Mouse (Mus musculus) limb, embryonic 14.5 days (tissue): ENCODE measurements around the gene Rsph6a. TPM values are rescaled to one million over a fixed set of nuclear protein-coding genes. Genes with fewer than 3 reads are reported as not detected.

Experiments used
- ATAC-seq: fragments of 200-750 bp; cut with Nextera tagmentation; 2 replicates; pipeline ENCODE4 v1.8.0; 2017; ENCODE audit warnings: low read depth, moderate number of reproducible peaks, moderate TSS enrichment; ENCODE audit not compliant: low FRiP score
- DNase-seq: peaks from one replicate; pipeline ENCODE4 v3.0.0-alpha.2; 2015; ENCODE audit warnings: low spot score
- H3K27ac ChIP-seq: fragments of 300-500 bp; sonication (generic); replicated peaks from 2 replicates; pipeline ENCODE4 v1.5.1; 2014; ENCODE audit warnings: low read depth, mild to moderate bottlenecking, low read length, moderate library complexity, mixed read lengths
- H3K27me3 ChIP-seq: fragments of 300-500 bp; sonication (generic); 2 replicates; pipeline ENCODE4 v1.6.1; 2014; ENCODE audit warnings: low read length, mixed read lengths; ENCODE audit not compliant: control insufficient read depth, insufficient read depth
- H3K36me3 ChIP-seq: fragments of 300-500 bp; sonication (generic); 2 replicates; pipeline ENCODE4 v1.6.1; 2014; ENCODE audit warnings: mild to moderate bottlenecking, low read length, moderate library complexity, mixed read lengths; ENCODE audit not compliant: control insufficient read depth, insufficient read depth
- H3K4me1 ChIP-seq: fragments of 300-500 bp; sonication (generic); 2 replicates; pipeline ENCODE4 v1.6.1; 2014; ENCODE audit warnings: antibody characterized with exemption, low read length, mixed read lengths; ENCODE audit not compliant: control insufficient read depth, insufficient read depth
- H3K4me2 ChIP-seq: fragments of 300-500 bp; sonication (generic); replicated peaks from 2 replicates; pipeline ENCODE4 v1.6.1; 2014; ENCODE audit warnings: low read depth, mild to moderate bottlenecking, low read length, moderate library complexity; ENCODE audit not compliant: severe bottlenecking
- H3K4me3 ChIP-seq: fragments of 300-500 bp; sonication (generic); replicated peaks from 2 replicates; pipeline ENCODE4 v1.5.1; 2014; ENCODE audit warnings: low read length
- H3K9ac ChIP-seq: fragments of 300-500 bp; sonication (generic); 2 replicates; pipeline ENCODE4 v1.6.1; 2014; ENCODE audit warnings: mild to moderate bottlenecking, low read depth, low read length, moderate library complexity; ENCODE audit not compliant: severe bottlenecking
- H3K9me3 ChIP-seq: fragments of 300-500 bp; sonication (generic); 2 replicates; pipeline ENCODE4 v1.6.1; 2016; ENCODE audit warnings: low read length; ENCODE audit not compliant: control insufficient read depth
- POLR2A ChIP-seq: fragments of 200-500 bp; IDR thresholded peaks from 2 replicates; pipeline ENCODE4 v1.8.0; 2012; ENCODE audit warnings: inconsistent platforms, mild to moderate bottlenecking, moderate library complexity, borderline replicate concordance; ENCODE audit not compliant: insufficient read depth, insufficient read length; ENCODE audit errors: extremely low read depth
- WGBS: fragments of 180-500 bp; shearing (Covaris S2); extraction: QIAGEN DNeasy Blood & Tissue Kit; methylation state at CpG from one replicate; pipeline ENCODE4 v1.1.7; 2014; 5-methylcytosine and 5-hydroxymethylcytosine counted together
- polyA plus RNA-seq, 2 experiments: library from polyadenylated mRNA; depleted of rRNA in 1 of 2; stranded (reverse) in 1 of 2; unstranded in 1 of 2; fragments of >200 nt; fragmentation: Nextera tagmentation in 1 of 2; extraction: Ambion mirVana in 1 of 2; gene quantifications; 2 replicates each; pipeline versions ENCODE4 v1.2.1 to v1.2.3; 2012 to 2014

Gene Rsph6a
- polyA plus RNA-seq, 2 experiments, result 0.04 TPM; not detected in 1

DNA sequence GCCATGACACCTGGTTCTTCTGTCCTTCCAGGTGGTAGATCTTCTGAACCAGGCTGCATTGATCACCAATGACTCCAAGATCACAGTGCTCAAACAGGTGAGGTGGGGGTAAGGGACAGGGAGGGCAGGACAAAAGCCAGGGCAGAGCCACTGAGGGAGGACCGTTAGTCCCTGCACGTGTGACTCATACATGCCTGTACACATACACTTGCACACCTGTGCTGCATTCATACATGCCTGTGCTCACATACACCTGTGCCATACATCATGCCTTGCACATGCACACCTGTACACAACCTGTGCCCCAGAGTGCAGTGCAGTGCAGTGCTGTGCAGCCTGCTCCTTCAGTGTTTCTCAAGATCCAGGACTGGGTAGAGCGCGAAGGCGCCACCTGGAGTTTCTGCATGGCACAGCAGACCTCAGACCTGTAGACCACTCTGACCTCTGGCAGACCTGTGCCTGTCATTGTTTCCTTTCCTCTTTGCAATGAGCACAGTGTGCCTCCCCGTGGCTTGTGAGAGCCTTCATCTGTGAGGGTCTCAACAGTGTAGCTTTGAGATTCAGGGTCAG, 25.3 kb upstream of the Rsph6a start:
- TF ChIP-seq POLR2A, result no peak
- ATAC-seq (peak; percentile 31; the same call in 1 of the 2 replicates), DNase-seq (peak; percentile 37)
- no peak overlapping the region for H3K4me3 ChIP-seq
- no peak overlapping the region for H3K4me2 ChIP-seq
- H3K36me3 ChIP-seq, result peaks cover 54% of the 10 kb centered on the region
- WGBS, result 52% methylated on average over 6 of the region's 6 CpGs
- no peaks in the 10 kb centered on the region for H3K9me3 ChIP-seq
- H3K27me3 ChIP-seq, result no peaks in the 10 kb centered on the region
- peaks cover 9% of the 10 kb centered on the region; the same call in 1 of the 2 replicates for H3K4me1 ChIP-seq
- H3K27ac ChIP-seq, result no peak overlapping the region
- no peak overlapping the region for H3K9ac ChIP-seq

DNA sequence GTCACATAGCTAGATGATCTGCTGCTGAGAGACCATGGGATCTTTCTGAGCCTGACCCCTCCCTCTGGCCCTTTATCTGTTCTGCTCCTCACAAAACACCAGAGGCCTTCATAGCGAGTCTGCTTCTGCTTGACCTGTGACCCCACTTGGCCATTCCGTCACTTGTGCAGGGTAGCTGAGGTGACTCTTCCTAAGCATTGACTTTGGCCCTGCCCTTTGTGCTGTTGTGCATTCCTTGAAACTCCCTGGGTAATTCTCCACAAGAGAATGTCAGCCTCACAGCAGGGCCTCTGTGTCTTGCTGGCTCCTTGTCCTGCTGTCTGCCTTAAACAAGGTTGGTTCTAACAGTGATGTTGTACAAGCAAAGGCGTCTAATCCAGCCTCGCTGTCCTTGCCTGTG, 22.8 kb upstream of the Rsph6a start:
- Histone ChIP-seq H3K27ac (no peak overlapping the region), H3K36me3 (peaks cover 79% of the 10 kb centered on the region), H3K9me3 (no peaks in the 10 kb centered on the region), H3K27me3 (no peaks in the 10 kb centered on the region), H3K9ac (no peak overlapping the region), H3K4me3 (no peak overlapping the region), H3K4me1 (no peaks in the 10 kb centered on the region), H3K4me2 (no peak overlapping the region)
- TF ChIP-seq POLR2A, result no peak
- no peak for DNase-seq
- 88% methylated on average over 4 of the region's 4 CpGs for WGBS
- no peak for ATAC-seq

DNA sequence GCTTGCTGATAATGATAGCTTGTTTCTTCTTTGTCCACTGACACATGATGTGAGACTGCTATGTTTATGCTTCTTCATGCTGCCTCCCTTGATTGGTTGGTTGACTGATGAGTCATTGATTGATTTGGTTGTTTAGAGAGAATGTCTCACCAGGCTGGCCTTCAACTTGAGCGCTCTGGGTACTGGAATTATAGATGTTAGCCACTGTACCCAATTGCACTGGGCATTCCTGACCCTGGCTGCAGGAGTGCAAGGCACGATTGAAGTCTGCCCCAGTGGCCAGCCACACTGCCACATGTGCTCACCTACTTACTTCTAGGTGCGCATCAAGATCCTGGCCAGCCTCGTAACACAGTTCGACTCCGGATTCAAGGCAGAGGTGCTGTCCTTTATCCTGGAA, 9.9 kb upstream of the Rsph6a start:
- no peak overlapping the region for H3K9ac ChIP-seq
- H3K27ac ChIP-seq, result no peak overlapping the region
- no peaks in the 10 kb centered on the region for H3K9me3 ChIP-seq
- no peak for TF ChIP-seq POLR2A
- ATAC-seq (no peak), DNase-seq (no peak)
- H3K4me2 ChIP-seq, result no peak overlapping the region
- H3K27me3 ChIP-seq, result no peaks in the 10 kb centered on the region
- H3K36me3 ChIP-seq, result peaks cover 100% of the 10 kb centered on the region
- WGBS, result 98% methylated on average over 6 of the region's 6 CpGs
- H3K4me3 ChIP-seq, result no peak overlapping the region
- H3K4me1 ChIP-seq, result no peaks in the 10 kb centered on the region

DNA sequence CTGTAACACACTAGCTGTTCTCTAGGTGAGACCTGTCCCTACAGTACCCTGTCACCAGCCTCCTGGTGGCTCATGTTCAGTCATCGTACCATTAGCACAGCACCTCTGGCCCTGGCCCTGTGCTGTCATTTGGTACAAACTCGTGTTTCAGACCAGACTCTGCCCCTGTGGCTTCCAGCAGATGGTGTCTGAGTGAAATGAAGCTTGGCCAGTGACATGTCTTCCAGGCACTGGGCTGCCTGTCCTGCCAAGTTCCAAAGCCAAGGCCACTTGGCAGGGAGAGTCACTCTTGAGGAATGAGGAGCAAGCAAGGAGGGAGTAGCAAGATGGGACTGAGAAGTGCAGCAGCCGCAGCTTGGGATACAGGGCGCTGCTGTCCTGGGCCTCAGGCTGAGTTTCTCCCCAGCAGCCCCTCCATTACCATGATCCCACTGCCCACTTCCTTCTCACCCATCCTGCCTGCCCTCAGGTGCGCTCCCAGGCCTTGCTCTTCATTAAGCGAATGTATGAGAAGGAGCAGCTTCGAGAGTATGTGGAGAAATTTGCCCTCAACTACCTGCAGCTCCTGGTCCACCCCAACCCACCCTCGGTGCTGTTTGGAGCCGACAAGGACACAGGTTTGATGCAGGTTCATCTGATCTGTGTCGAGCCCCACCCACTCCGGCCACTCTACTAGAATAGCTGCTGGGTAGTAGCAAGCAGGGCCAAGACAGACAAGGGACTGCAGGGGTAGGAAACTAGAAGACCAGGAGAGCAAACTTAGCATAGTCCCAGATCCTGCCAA, 8.0 kb upstream of the Rsph6a start:
- Histone ChIP-seq H3K27ac (no peak overlapping the region), H3K4me2 (no peak overlapping the region), H3K9ac (no peak overlapping the region), H3K4me1 (no peaks in the 10 kb centered on the region), H3K36me3 (peaks cover 100% of the 10 kb centered on the region), H3K9me3 (no peaks in the 10 kb centered on the region), H3K4me3 (no peak overlapping the region), H3K27me3 (no peaks in the 10 kb centered on the region)
- TF ChIP-seq POLR2A, result no peak
- no peak for ATAC-seq
- no peak for DNase-seq
- 91% methylated on average over 11 of the region's 11 CpGs for WGBS

DNA sequence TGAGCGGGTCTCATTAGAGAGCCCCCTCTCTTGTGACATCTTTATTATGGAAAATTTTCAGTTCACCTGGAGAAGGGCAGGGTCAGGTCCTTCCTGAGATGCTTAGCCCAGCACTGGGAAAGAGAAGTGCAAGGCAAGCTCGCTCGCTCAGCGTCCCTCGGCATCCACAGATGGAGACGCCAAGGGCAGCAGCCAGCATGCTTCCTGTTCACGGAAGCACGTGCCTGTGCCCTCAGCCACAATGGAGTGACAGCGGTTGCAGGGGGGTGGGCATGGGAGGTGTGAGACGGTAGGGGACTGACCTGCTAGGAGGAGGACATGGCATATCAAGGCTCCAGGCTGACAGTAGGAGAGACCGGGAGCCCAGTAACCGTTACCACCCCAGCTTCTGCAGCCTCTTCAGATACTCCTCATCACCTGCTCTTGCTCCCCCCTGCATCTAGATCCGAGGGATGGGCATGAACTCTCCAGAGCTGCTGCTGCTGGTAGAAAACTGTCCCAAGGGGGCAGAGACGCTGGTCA, 6.4 kb upstream of the Rsph6a start:
- no peak overlapping the region for H3K9ac ChIP-seq
- no peaks in the 10 kb centered on the region for H3K9me3 ChIP-seq
- DNase-seq (no peak), ATAC-seq (no peak)
- H3K27me3 ChIP-seq, result no peaks in the 10 kb centered on the region
- H3K36me3 ChIP-seq, result peaks cover 96% of the 10 kb centered on the region
- no peak for TF ChIP-seq POLR2A
- no peaks in the 10 kb centered on the region for H3K4me1 ChIP-seq
- H3K4me3 ChIP-seq, result no peak overlapping the region
- no peak overlapping the region for H3K27ac ChIP-seq
- WGBS, result 87% methylated on average over 12 of the region's 14 CpGs
- H3K4me2 ChIP-seq, result no peak overlapping the region
